Mouse (Mus musculus): Measurements from ENCODE around the gene Ryr1. TPM values are rescaled to one million over a fixed set of nuclear protein-coding genes. Genes with fewer than 3 reads are reported as not detected.
"Not testable (repeated sequence)": the region's sequence is repeated elsewhere in the genome, so short reads cannot be mapped to it uniquely, and the experiment has no call there.

Gene Ryr1
- polyA plus RNA-seq, 1 experiment from 2014 or later: 13.3 TPM

GRCm38 (mm10) chr7:29070364-29071168 lies 54.4 kb downstream of the Ryr1 start:
- Histone ChIP-seq H3K27me3 (0 out of 2 replicates have a peak, but pooled peaks cover 2% of the 10 kb centered on the region), H3K27ac (replicated peaks) (peak overlapping the region; percentile 97), H3K36me3 (no peaks in the 10 kb centered on the region), H3K9ac (replicated peaks) (no peak overlapping the region), H3K4me3 (peak overlapping the region; percentile 51), H3K4me1 (peaks cover 47% of the 10 kb centered on the region), H3K9me3 (no peaks in the 10 kb centered on the region), H3K4me2 (replicated peaks) (peak overlapping the region; percentile 50)
- 13% methylated on average over 12 of the region's 12 CpGs for WGBS
- peak; percentile 82 for ATAC-seq (replicated peaks)

GRCm38 (mm10) chr7:29067758-29068157 lies 57.2 kb downstream of the Ryr1 start:
- H3K9me3 ChIP-seq: no peaks in the 10 kb centered on the region
- 0 out of 2 replicates have a peak, but pooled peaks cover 2% of the 10 kb centered on the region for H3K27me3 ChIP-seq
- no peak overlapping the region for H3K4me2 ChIP-seq (replicated peaks)
- no peaks in the 10 kb centered on the region for H3K36me3 ChIP-seq
- H3K4me3 ChIP-seq: no peak overlapping the region
- WGBS: 18% methylated on average over 15 of the region's 15 CpGs
- H3K27ac ChIP-seq (replicated peaks): no peak overlapping the region
- peaks cover 38% of the 10 kb centered on the region for H3K4me1 ChIP-seq
- no peak overlapping the region for H3K9ac ChIP-seq (replicated peaks)
- no peak for ATAC-seq (replicated peaks)

GRCm38 (mm10) chr7:29063476-29063875 lies 61.5 kb downstream of the Ryr1 start:
- H3K4me2 ChIP-seq (replicated peaks); H3K36me3 ChIP-seq: not testable (repeated sequence)

GRCm38 (mm10) chr7:29061522-29062037 lies 63.4 kb downstream of the Ryr1 start:
- no peaks in the 10 kb centered on the region for H3K36me3 ChIP-seq
- ATAC-seq (replicated peaks): peak; percentile 48; the same call in 1 of the 2 replicates
- no peak overlapping the region; the same call in 1 of the 2 replicates for H3K27ac ChIP-seq (replicated peaks)
- no peak overlapping the region for H3K4me2 ChIP-seq (replicated peaks)
- H3K9me3 ChIP-seq: no peaks in the 10 kb centered on the region
- H3K27me3 ChIP-seq: no peaks in the 10 kb centered on the region
- H3K4me1 ChIP-seq: no peaks in the 10 kb centered on the region
- no peak overlapping the region for H3K4me3 ChIP-seq
- no peak overlapping the region for H3K9ac ChIP-seq (replicated peaks)
- WGBS: 6% methylated on average over 19 of the region's 19 CpGs

More at GRCm38 (mm10) chr7:29063476-29063875, 61.5 kb downstream of the Ryr1 start:
- H3K4me3 ChIP-seq; ATAC-seq (replicated peaks); H3K27ac ChIP-seq (replicated peaks); H3K9ac ChIP-seq (replicated peaks); H3K4me1 ChIP-seq; H3K9me3 ChIP-seq; H3K27me3 ChIP-seq: not testable (repeated sequence)
- 79% methylated on average over 7 of the region's 7 CpGs for WGBS

- Histone ChIP-seq H3K9ac (replicated peaks) (no peak overlapping the region), H3K4me1 (no peaks in the 10 kb centered on the region), H3K9me3 (no peaks in the 10 kb centered on the region), H3K4me3 (no peak overlapping the region), H3K27ac (replicated peaks) (no peak overlapping the region), H3K36me3 (no peaks in the 10 kb centered on the region), H3K4me2 (replicated peaks) (no peak overlapping the region), H3K27me3 (no peaks in the 10 kb centered on the region)
- WGBS: 86% methylated on average over 19 of the region's 19 CpGs
- no peak for ATAC-seq (replicated peaks)
These were observed 65.5 kb downstream of the Ryr1 start for GRCm38 (mm10) chr7:29059445-29059844.

- no peak overlapping the region for H3K9ac ChIP-seq (replicated peaks)
- H3K27me3 ChIP-seq: peaks cover 21% of the 10 kb centered on the region
- H3K9me3 ChIP-seq: no peaks in the 10 kb centered on the region
- no peak overlapping the region for H3K4me3 ChIP-seq
- 9% methylated on average over 19 of the region's 19 CpGs for WGBS
- no peaks in the 10 kb centered on the region for H3K4me1 ChIP-seq
- ATAC-seq (replicated peaks): no peak
- no peaks in the 10 kb centered on the region for H3K36me3 ChIP-seq
- H3K27ac ChIP-seq (replicated peaks): no peak overlapping the region
- no peak overlapping the region for H3K4me2 ChIP-seq (replicated peaks)
These were observed 72.2 kb downstream of the Ryr1 start for GRCm38 (mm10) chr7:29052821-29053220.

GRCm38 (mm10) chr7:29050797-29051196 lies 74.2 kb downstream of the Ryr1 start:
- WGBS: 35% methylated on average over 2 of the region's 2 CpGs
- H3K9ac ChIP-seq (replicated peaks): no peak overlapping the region
- ATAC-seq (replicated peaks): no peak; the same call in 1 of the 2 replicates
- H3K4me2 ChIP-seq (replicated peaks): no peak overlapping the region
- H3K27me3 ChIP-seq: peaks cover 21% of the 10 kb centered on the region
- no peak overlapping the region for H3K27ac ChIP-seq (replicated peaks)
- no peaks in the 10 kb centered on the region for H3K36me3 ChIP-seq
- no peak overlapping the region for H3K4me3 ChIP-seq
- H3K4me1 ChIP-seq: no peaks in the 10 kb centered on the region
- no peaks in the 10 kb centered on the region for H3K9me3 ChIP-seq

GRCm38 (mm10) chr7:29048615-29049014 lies 76.4 kb downstream of the Ryr1 start:
- ATAC-seq (replicated peaks): no peak
- Histone ChIP-seq H3K9me3 (no peaks in the 10 kb centered on the region), H3K36me3 (no peaks in the 10 kb centered on the region), H3K27ac (replicated peaks) (no peak overlapping the region), H3K27me3 (peaks cover 14% of the 10 kb centered on the region), H3K4me1 (peaks cover 7% of the 10 kb centered on the region; the same call in 1 of the 2 replicates), H3K9ac (replicated peaks) (no peak overlapping the region), H3K4me3 (no peak overlapping the region), H3K4me2 (replicated peaks) (no peak overlapping the region)
- 85% methylated on average over 11 of the region's 11 CpGs for WGBS

GRCm38 (mm10) chr7:29048070-29048469 lies 76.9 kb downstream of the Ryr1 start:
- no peak overlapping the region for H3K9ac ChIP-seq (replicated peaks)
- H3K27ac ChIP-seq (replicated peaks): no peak overlapping the region
- no peak overlapping the region for H3K4me2 ChIP-seq (replicated peaks)
- no peaks in the 10 kb centered on the region for H3K9me3 ChIP-seq
- no peaks in the 10 kb centered on the region for H3K36me3 ChIP-seq
- peaks cover 8% of the 10 kb centered on the region for H3K27me3 ChIP-seq
- WGBS: 82% methylated on average over 3 of the region's 3 CpGs
- peaks cover 13% of the 10 kb centered on the region; the same call in 1 of the 2 replicates for H3K4me1 ChIP-seq
- ATAC-seq (replicated peaks): no peak
- no peak overlapping the region for H3K4me3 ChIP-seq

- peaks cover 19% of the 10 kb centered on the region; the same call in 1 of the 2 replicates for H3K4me1 ChIP-seq
- no peaks in the 10 kb centered on the region for H3K36me3 ChIP-seq
- H3K4me2 ChIP-seq (replicated peaks): no peak overlapping the region
- H3K27ac ChIP-seq (replicated peaks): no peak overlapping the region
- no peak overlapping the region for H3K4me3 ChIP-seq
- no peaks in the 10 kb centered on the region for H3K27me3 ChIP-seq
- no peak overlapping the region for H3K9ac ChIP-seq (replicated peaks)
- H3K9me3 ChIP-seq: no peaks in the 10 kb centered on the region
- ATAC-seq (replicated peaks): no peak
- 5% methylated on average over 12 of the region's 12 CpGs for WGBS
These were observed 78.4 kb downstream of the Ryr1 start for GRCm38 (mm10) chr7:29046533-29046932.

GRCm38 (mm10) chr7:29044302-29044701 lies 80.7 kb downstream of the Ryr1 start:
- peaks cover 30% of the 10 kb centered on the region for H3K4me1 ChIP-seq
- WGBS: 55% methylated on average over 9 of the region's 9 CpGs
- H3K27ac ChIP-seq (replicated peaks): no peak overlapping the region
- no peaks in the 10 kb centered on the region for H3K27me3 ChIP-seq
- no peak overlapping the region for H3K9ac ChIP-seq (replicated peaks)
- H3K4me3 ChIP-seq: no peak overlapping the region
- H3K4me2 ChIP-seq (replicated peaks): no peak overlapping the region
- H3K36me3 ChIP-seq: no peaks in the 10 kb centered on the region
- ATAC-seq (replicated peaks): no peak
- no peaks in the 10 kb centered on the region for H3K9me3 ChIP-seq

GRCm38 (mm10) chr7:29043674-29044057 lies 81.3 kb downstream of the Ryr1 start:
- ATAC-seq (replicated peaks): no peak
- 38% methylated on average over 10 of the region's 11 CpGs for WGBS
- peaks cover 30% of the 10 kb centered on the region for H3K4me1 ChIP-seq
- peak overlapping the region; percentile 1; the same call in 1 of the 2 replicates for H3K4me2 ChIP-seq (replicated peaks)
- H3K27ac ChIP-seq (replicated peaks): peak overlapping the region; percentile 6; the same call in 1 of the 2 replicates
- H3K36me3 ChIP-seq: no peaks in the 10 kb centered on the region
- H3K9me3 ChIP-seq: no peaks in the 10 kb centered on the region
- no peak overlapping the region for H3K4me3 ChIP-seq
- no peak overlapping the region for H3K9ac ChIP-seq (replicated peaks)
- no peaks in the 10 kb centered on the region for H3K27me3 ChIP-seq
